Mouse (Mus musculus) midbrain, embryonic 13.5 days (tissue): ENCODE measurements around the gene Lrrc1. TPM values are rescaled to one million over a fixed set of nuclear protein-coding genes. Genes with fewer than 3 reads are reported as not detected.

Source experiments
- ATAC-seq: fragments of 200-750 bp; cut with Nextera tagmentation; 2 replicates; pipeline ENCODE4 v1.8.0; 2017; ENCODE audit warnings: mild to moderate bottlenecking, moderate TSS enrichment, moderate library complexity
- H3K27ac ChIP-seq: fragments of 300-500 bp; sonication (generic); 2 replicates; pipeline ENCODE4 v1.5.1; 2015; ENCODE audit warnings: inconsistent platforms, mild to moderate bottlenecking, moderate library complexity
- H3K27me3 ChIP-seq: fragments of 300-500 bp; sonication (generic); 2 replicates; pipeline ENCODE4 v1.6.1; 2015; ENCODE audit warnings: mild to moderate bottlenecking, inconsistent platforms
- H3K36me3 ChIP-seq: fragments of 300-500 bp; sonication (generic); 2 replicates; pipeline ENCODE4 v1.6.1; 2015; ENCODE audit warnings: mild to moderate bottlenecking, inconsistent platforms
- H3K4me1 ChIP-seq: fragments of 300-500 bp; sonication (generic); replicated peaks from 2 replicates; pipeline ENCODE4 v1.6.1; 2015; ENCODE audit warnings: inconsistent platforms
- H3K4me2 ChIP-seq: fragments of 300-500 bp; sonication (generic); replicated peaks from 2 replicates; pipeline ENCODE4 v1.6.1; 2015; ENCODE audit warnings: moderate library complexity, mild to moderate bottlenecking, inconsistent platforms
- H3K4me3 ChIP-seq: fragments of 300-500 bp; sonication (generic); replicated peaks from 2 replicates; pipeline ENCODE4 v1.5.1; 2015; ENCODE audit warnings: mild to moderate bottlenecking, inconsistent platforms
- H3K9ac ChIP-seq: fragments of 300-500 bp; sonication (generic); replicated peaks from 2 replicates; pipeline ENCODE4 v1.6.1; 2015; ENCODE audit warnings: mild to moderate bottlenecking, inconsistent platforms
- H3K9me3 ChIP-seq: fragments of 300-500 bp; sonication (generic); 2 replicates; pipeline ENCODE4 v1.6.1; 2016; ENCODE audit warnings: mild to moderate bottlenecking, inconsistent platforms
- WGBS: fragments of 180-500 bp; shearing (Covaris S2); methylation state at CpG from one replicate; pipeline ENCODE4 v1.1.7; 2015; 5-methylcytosine and 5-hydroxymethylcytosine counted together
- polyA plus RNA-seq: library from polyadenylated mRNA; unstranded; fragments of >200 nt; fragmentation: Nextera tagmentation; extraction: Ambion mirVana; gene quantifications from 2 replicates; pipeline ENCODE4 v1.2.1, GENCODE M21; 2015

Gene Lrrc1
- polyA plus RNA-seq, 1 experiment from 2014 or later: 5.0 TPM

GRCm38 (mm10) chr9:77474535-77474934, 70.1 kb downstream of the Lrrc1 start:
- 84% methylated on average over 4 of the region's 4 CpGs for WGBS
- H3K36me3 ChIP-seq: no peaks in the 10 kb centered on the region
- no peak overlapping the region for H3K4me3 ChIP-seq
- no peaks in the 10 kb centered on the region for H3K27me3 ChIP-seq
- no peaks in the 10 kb centered on the region for H3K9me3 ChIP-seq
- H3K4me2 ChIP-seq: no peak overlapping the region
- no peak overlapping the region for H3K9ac ChIP-seq
- ATAC-seq: no peak
- H3K27ac ChIP-seq: no peak overlapping the region
- peaks cover 26% of the 10 kb centered on the region for H3K4me1 ChIP-seq

GRCm38 (mm10) chr9:77472557-77472956, 72.1 kb downstream of the Lrrc1 start:
- H3K27ac ChIP-seq: no peak overlapping the region
- 85% methylated on average over 8 of the region's 8 CpGs for WGBS
- peaks cover 17% of the 10 kb centered on the region for H3K4me1 ChIP-seq
- no peaks in the 10 kb centered on the region for H3K27me3 ChIP-seq
- H3K4me2 ChIP-seq: no peak overlapping the region
- no peaks in the 10 kb centered on the region; the same call in 1 of the 2 replicates for H3K36me3 ChIP-seq
- no peak overlapping the region for H3K4me3 ChIP-seq
- ATAC-seq: no peak
- no peaks in the 10 kb centered on the region for H3K9me3 ChIP-seq
- H3K9ac ChIP-seq: no peak overlapping the region

- no peaks in the 10 kb centered on the region for H3K27me3 ChIP-seq
- no peak overlapping the region for H3K4me2 ChIP-seq
- WGBS: 84% methylated on average over 12 of the region's 12 CpGs
- no peak overlapping the region for H3K4me3 ChIP-seq
- no peaks in the 10 kb centered on the region; the same call in 1 of the 2 replicates for H3K36me3 ChIP-seq
- no peak overlapping the region for H3K9ac ChIP-seq
- ATAC-seq: no peak
- H3K4me1 ChIP-seq: peaks cover 13% of the 10 kb centered on the region; the same call in 1 of the 2 replicates
- no peak overlapping the region for H3K27ac ChIP-seq
- no peaks in the 10 kb centered on the region for H3K9me3 ChIP-seq
These were observed 72.9 kb downstream of the Lrrc1 start for GRCm38 (mm10) chr9:77471646-77472220.

- Histone ChIP-seq H3K27me3 (no peaks in the 10 kb centered on the region), H3K36me3 (no peaks in the 10 kb centered on the region; the same call in 1 of the 2 replicates), H3K9me3 (no peaks in the 10 kb centered on the region), H3K4me1 (peaks cover 11% of the 10 kb centered on the region; the same call in 1 of the 2 replicates), H3K4me2 (no peak overlapping the region), H3K27ac (no peak overlapping the region), H3K4me3 (no peak overlapping the region), H3K9ac (no peak overlapping the region)
- peak; percentile 82 for ATAC-seq
- 64% methylated on average over 20 of the region's 20 CpGs for WGBS
These were observed 74.7 kb downstream of the Lrrc1 start for GRCm38 (mm10) chr9:77469791-77470607.

GRCm38 (mm10) chr9:77466926-77467325, 77.7 kb downstream of the Lrrc1 start:
- Histone ChIP-seq H3K4me2 (no peak overlapping the region), H3K36me3 (no peaks in the 10 kb centered on the region; the same call in 1 of the 2 replicates), H3K27ac (no peak overlapping the region), H3K4me3 (no peak overlapping the region), H3K9me3 (no peaks in the 10 kb centered on the region), H3K9ac (no peak overlapping the region), H3K4me1 (peaks cover 22% of the 10 kb centered on the region; the same call in 1 of the 2 replicates), H3K27me3 (no peaks in the 10 kb centered on the region)
- WGBS: 90% methylated on average over 5 of the region's 5 CpGs
- ATAC-seq: no peak

GRCm38 (mm10) chr9:77465401-77465800, 79.3 kb downstream of the Lrrc1 start:
- Histone ChIP-seq H3K4me1 (peaks cover 21% of the 10 kb centered on the region; the same call in 1 of the 2 replicates), H3K27me3 (no peaks in the 10 kb centered on the region), H3K9me3 (no peaks in the 10 kb centered on the region), H3K4me3 (no peak overlapping the region), H3K36me3 (no peaks in the 10 kb centered on the region; the same call in 1 of the 2 replicates), H3K4me2 (no peak overlapping the region), H3K27ac (peak overlapping the region; percentile 19; the same call in 1 of the 2 replicates), H3K9ac (no peak overlapping the region)
- no peak for ATAC-seq
- WGBS: 76% methylated on average over 11 of the region's 11 CpGs

- Histone ChIP-seq H3K4me1 (peaks cover 13% of the 10 kb centered on the region; the same call in 1 of the 2 replicates), H3K4me3 (no peak overlapping the region), H3K27ac (no peak overlapping the region), H3K27me3 (no peaks in the 10 kb centered on the region), H3K9me3 (no peaks in the 10 kb centered on the region), H3K4me2 (no peak overlapping the region), H3K9ac (no peak overlapping the region), H3K36me3 (no peaks in the 10 kb centered on the region; the same call in 1 of the 2 replicates)
- no peak; the same call in 1 of the 2 replicates for ATAC-seq
- 79% methylated on average over 7 of the region's 7 CpGs for WGBS
These were observed 80.8 kb downstream of the Lrrc1 start for GRCm38 (mm10) chr9:77463861-77464260.

- Histone ChIP-seq H3K36me3 (no peaks in the 10 kb centered on the region; the same call in 1 of the 2 replicates), H3K9ac (no peak overlapping the region), H3K4me1 (peaks cover 13% of the 10 kb centered on the region; the same call in 1 of the 2 replicates), H3K4me3 (no peak overlapping the region), H3K27ac (no peak overlapping the region), H3K4me2 (no peak overlapping the region), H3K27me3 (no peaks in the 10 kb centered on the region), H3K9me3 (no peaks in the 10 kb centered on the region)
- no peak for ATAC-seq
- 76% methylated on average over 4 of the region's 4 CpGs for WGBS
These were observed 81.5 kb downstream of the Lrrc1 start for GRCm38 (mm10) chr9:77463195-77463594.

GRCm38 (mm10) chr9:77461371-77461915, 83.2 kb downstream of the Lrrc1 start:
- Histone ChIP-seq H3K9ac (no peak overlapping the region), H3K4me1 (peaks cover 15% of the 10 kb centered on the region; the same call in 1 of the 2 replicates), H3K36me3 (peaks cover 8% of the 10 kb centered on the region), H3K27me3 (no peaks in the 10 kb centered on the region), H3K4me2 (no peak overlapping the region), H3K4me3 (no peak overlapping the region), H3K9me3 (no peaks in the 10 kb centered on the region), H3K27ac (no peak overlapping the region)
- ATAC-seq: no peak
- WGBS: 70% methylated on average over 9 of the region's 9 CpGs

GRCm38 (mm10) chr9:77460408-77460807, 84.3 kb downstream of the Lrrc1 start:
- no peaks in the 10 kb centered on the region for H3K9me3 ChIP-seq
- peaks cover 8% of the 10 kb centered on the region for H3K36me3 ChIP-seq
- H3K4me3 ChIP-seq: no peak overlapping the region
- H3K4me2 ChIP-seq: no peak overlapping the region
- H3K9ac ChIP-seq: no peak overlapping the region
- ATAC-seq: no peak
- 85% methylated on average over 14 of the region's 14 CpGs for WGBS
- H3K27me3 ChIP-seq: no peaks in the 10 kb centered on the region
- no peak overlapping the region for H3K27ac ChIP-seq
- H3K4me1 ChIP-seq: peaks cover 21% of the 10 kb centered on the region; the same call in 1 of the 2 replicates

GRCm38 (mm10) chr9:77459365-77459764, 85.3 kb downstream of the Lrrc1 start:
- H3K4me1 ChIP-seq: peaks cover 18% of the 10 kb centered on the region; the same call in 1 of the 2 replicates
- H3K27me3 ChIP-seq: no peaks in the 10 kb centered on the region
- 91% methylated on average over 2 of the region's 2 CpGs for WGBS
- no peak overlapping the region for H3K9ac ChIP-seq
- H3K4me2 ChIP-seq: no peak overlapping the region
- no peak for ATAC-seq
- H3K27ac ChIP-seq: no peak overlapping the region
- no peaks in the 10 kb centered on the region for H3K9me3 ChIP-seq
- peaks cover 8% of the 10 kb centered on the region for H3K36me3 ChIP-seq
- H3K4me3 ChIP-seq: no peak overlapping the region
